Mouse (Mus musculus): ENCODE measurements around the gene F2rl1.

DNA sequence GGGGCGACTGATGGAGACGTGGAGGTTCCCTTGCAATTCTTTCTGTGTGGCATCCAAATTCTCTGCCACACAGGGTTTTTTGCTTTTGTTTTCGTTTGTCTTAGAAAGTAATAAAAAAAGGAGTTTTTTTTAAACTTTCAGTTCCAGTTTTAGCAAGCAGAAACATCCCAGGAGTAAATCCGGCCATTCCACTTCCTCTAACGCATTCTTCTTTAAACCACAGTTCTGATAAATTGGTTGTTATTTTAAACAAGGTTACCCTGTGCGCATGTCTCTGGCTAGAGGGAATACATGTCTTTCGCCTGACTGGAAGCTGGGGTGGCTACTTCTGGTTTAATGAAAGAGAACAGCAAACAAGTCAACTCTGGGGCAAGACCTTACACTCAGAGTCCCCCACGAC is 30.2 kb downstream of the F2rl1 start:
- TF ChIP-seq CTCF (IDR thresholded peaks at IDR 0.05; ENCODE audit: control insufficient read depth, insufficient read depth, insufficient replicate concordance, low read depth, low read length) (no peak), POLR2A (IDR thresholded peaks at IDR 0.05; ENCODE audit: control insufficient read depth, low read depth, low read length) (no peak)

Data from testis, adult 2 months (tissue).